Mouse (Mus musculus) embryo, embryonic 10 days (tissue): ENCODE data around the gene Slc25a31.
A peak's percentile ranks its signal among the peaks of the same experiment; 100 is the strongest.

Experiments used
- DNase-seq: peaks from one replicate; pipeline ENCODE4 v3.0.0-alpha.2; 2015; ENCODE audit warnings: low spot score

Slc25a31 gene

DNA sequence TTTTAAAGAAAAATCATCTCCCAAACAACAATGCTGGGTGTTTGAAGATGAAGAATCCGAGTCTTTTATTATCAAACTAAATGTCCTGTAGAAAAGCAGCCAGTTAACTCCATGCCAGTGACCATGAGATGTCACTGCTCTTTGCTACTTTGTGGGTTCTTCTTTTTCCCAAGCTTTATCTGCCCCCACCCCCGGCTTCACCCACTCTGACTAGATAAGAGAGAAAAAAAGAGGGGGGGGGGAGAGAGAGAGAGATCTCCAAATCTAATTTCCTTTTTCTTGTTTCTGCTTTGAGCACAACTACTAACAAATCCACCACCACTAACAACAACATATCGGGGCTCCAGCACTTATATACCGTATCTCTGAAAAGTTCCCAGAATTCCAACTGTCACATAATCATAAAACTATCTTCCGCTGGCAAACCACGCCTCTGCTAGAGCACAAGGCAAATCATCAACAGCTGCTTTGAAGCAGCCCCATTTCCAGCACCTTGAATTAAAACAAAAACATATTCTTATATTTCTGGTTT, 29.8 kb downstream of the Slc25a31 start:
- no peak for DNase-seq

GRCm38 (mm10) chr3:40744024-40744835, 35.6 kb downstream of the Slc25a31 start, which contains the start of gene Hspa4l:
Hspa4l (plus strand) TSS chr3:40744495.
- peak; percentile 43 for DNase-seq

DNA sequence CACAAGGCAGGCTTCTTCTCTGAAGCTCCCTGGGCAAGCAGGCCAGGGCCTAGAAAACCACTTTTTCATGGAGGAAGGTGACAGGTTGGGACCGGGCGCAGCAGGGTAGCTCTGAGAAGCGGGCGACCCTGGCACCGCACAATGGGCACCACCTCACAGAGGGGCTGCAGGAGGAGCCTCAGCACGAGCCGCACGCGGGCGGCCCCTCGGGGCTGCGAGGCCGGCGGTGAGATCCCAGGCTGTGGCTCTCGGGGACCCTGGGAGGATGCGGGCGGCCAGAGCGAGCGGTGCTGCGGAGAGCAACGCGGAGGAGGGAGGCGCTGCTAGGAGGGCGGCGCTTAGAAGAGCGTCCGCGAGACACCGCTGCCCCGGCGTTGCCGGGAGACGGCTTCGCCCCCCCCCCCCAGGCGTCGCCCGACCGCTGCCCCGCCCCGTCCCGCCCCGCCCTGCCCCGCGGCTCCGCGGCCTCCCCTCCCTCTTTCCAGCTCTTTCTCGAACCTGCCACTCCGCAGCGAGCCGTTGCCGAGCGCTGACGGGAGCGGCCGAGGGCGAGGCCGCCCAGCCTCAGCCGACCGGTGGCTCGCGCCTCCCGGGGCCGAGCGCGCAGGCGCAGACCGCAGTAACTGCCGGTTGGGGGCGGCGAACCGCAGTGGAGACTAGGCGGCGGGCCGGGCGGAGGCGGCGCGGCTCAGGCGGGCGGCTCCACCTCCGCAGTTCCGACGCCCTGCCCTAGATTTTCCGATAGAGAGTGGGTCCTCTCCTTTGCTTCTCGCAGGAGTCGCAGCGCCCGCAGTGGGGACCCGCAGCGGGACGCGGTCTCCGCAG, 36.4 kb downstream of the Slc25a31 start:
- DNase-seq, result peak; percentile 92

DNA sequence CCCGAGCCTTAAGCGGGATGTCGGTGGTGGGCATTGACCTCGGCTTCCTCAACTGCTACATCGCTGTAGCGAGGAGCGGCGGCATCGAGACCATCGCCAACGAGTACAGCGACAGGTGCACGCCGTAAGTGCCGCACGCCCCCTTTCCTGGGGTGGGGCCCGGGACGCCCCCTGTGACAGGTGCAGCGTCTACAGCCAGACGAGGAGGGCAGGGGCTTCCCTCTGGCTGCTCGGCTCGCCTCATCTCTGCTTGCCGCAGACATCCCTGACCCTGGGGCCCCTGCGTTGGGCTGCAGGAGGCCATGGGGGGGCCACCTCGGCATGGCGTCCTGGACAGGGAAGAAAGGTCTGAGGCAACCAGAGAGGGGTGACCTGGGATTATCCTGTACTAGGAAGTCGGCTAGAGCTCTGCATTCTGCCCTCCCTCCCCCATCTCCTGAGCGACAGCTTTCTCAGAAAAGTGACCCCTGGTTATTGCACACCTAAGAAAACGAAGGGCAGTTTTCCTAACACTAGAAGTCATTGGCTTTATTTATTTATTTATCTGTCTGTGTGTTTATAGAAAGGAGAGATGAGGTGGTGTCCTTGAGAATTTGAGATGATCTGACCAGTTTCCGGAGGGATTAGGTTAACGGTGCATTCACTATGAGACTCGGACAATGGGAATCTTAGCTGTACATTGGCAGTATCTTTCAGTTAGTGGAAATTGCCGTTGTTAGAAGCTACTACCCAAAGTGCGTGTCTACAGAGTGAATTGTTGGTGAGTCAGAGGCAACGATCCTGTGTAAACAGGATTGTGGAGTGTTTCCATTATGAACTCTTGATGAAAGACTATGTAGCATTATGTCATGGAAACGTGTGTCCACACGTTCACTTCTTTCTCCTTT, 37.2 kb downstream of the Slc25a31 start:
- DNase-seq, result peak; percentile 56

DNA sequence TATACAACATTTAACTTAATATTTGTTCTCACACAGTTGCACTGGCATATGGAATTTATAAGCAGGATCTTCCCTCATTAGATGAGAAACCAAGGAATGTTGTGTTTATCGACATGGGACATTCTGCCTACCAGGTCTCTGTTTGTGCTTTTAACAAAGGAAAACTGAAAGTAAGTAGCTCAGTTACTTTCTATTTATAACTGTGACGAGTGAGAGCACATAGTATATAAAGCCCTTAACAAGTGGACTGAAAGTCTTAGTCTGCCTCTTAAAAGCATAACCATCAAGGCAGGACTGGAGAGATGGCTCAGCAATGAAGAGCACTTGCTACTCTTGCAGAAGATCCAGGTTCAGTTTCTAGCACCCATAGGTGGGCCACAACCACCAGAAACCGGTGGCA, 52.1 kb downstream of the Slc25a31 start:
- no peak for DNase-seq

- DNase-seq, result no peak
These were observed 52.7 kb downstream of the Slc25a31 start for GRCm38 (mm10) chr3:40761312-40761711.
